Mouse (Mus musculus): ENCODE measurements around the gene Gart.
A peak's percentile ranks its signal among the peaks of the same experiment; 100 is the strongest.

Gene Gart

GRCm38 (mm10) chr16:91606958-91607357 lies 39.8 kb downstream of the Gart start:
- no peak for DNase-seq

GRCm38 (mm10) chr16:91605156-91605555 lies 41.6 kb downstream of the Gart start:
- DNase-seq, result no peak

- peak; percentile 32 to 49 for DNase-seq
Observed at GRCm38 (mm10) chr16:91601693-91602092, 45.1 kb downstream of the Gart start.

GRCm38 (mm10) chr16:91601081-91601480 lies 45.7 kb downstream of the Gart start:
- no peak for DNase-seq

- DNase-seq, result no peak
Observed at GRCm38 (mm10) chr16:91599242-91599641, 47.5 kb downstream of the Gart start.

- DNase-seq, result peak; percentile 99 to 100
Observed at GRCm38 (mm10) chr16:91597672-91598010, 49.1 kb downstream of the Gart start, which contains the start of gene Tmem50b. Gene Tmem50b (minus strand): TSS chr16:91597800.

GRCm38 (mm10) chr16:91596779-91597671 lies 49.7 kb downstream of the Gart start:
- DNase-seq, result peak; percentile 43 to 51

GRCm38 (mm10) chr16:91596397-91596778 lies 50.4 kb downstream of the Gart start:
- peak; percentile 41 to 53 for DNase-seq

- no peak for DNase-seq
Observed at GRCm38 (mm10) chr16:91595076-91595475, 51.7 kb downstream of the Gart start.

GRCm38 (mm10) chr16:91593262-91593661 lies 53.5 kb downstream of the Gart start:
- no peak for DNase-seq

- no peak for DNase-seq
Observed at GRCm38 (mm10) chr16:91592162-91592561, 54.6 kb downstream of the Gart start.

- no peak for DNase-seq
Observed at GRCm38 (mm10) chr16:91588703-91589102, 58.0 kb downstream of the Gart start.

- no peak for DNase-seq
Observed at GRCm38 (mm10) chr16:91587730-91588453, 58.9 kb downstream of the Gart start.

- DNase-seq, result no peak
Observed at GRCm38 (mm10) chr16:91586244-91586643, 60.5 kb downstream of the Gart start.

GRCm38 (mm10) chr16:91585617-91586016 lies 61.1 kb downstream of the Gart start:
- DNase-seq, result no peak

- DNase-seq, result peak; percentile 73 to 75
Observed at GRCm38 (mm10) chr16:91582307-91582706, 64.4 kb downstream of the Gart start.

- no peak for DNase-seq
Observed at GRCm38 (mm10) chr16:91578980-91579720, 67.6 kb downstream of the Gart start.

- DNase-seq, result no peak
Observed at GRCm38 (mm10) chr16:91575151-91575550, 71.6 kb downstream of the Gart start.
